Mouse (Mus musculus) regulatory T cell (primary cell): ENCODE results near the gene Ly9.

Experiments
- in situ Hi-C: fragments of 300-600 bp; cut with MboI, MseI; formaldehyde crosslinking; loops from one replicate; pipeline ENCODE4 v1.15.1; 2025; ENCODE audit warnings: high pct_unique_total_duplicates

Ly9 gene

DNA sequence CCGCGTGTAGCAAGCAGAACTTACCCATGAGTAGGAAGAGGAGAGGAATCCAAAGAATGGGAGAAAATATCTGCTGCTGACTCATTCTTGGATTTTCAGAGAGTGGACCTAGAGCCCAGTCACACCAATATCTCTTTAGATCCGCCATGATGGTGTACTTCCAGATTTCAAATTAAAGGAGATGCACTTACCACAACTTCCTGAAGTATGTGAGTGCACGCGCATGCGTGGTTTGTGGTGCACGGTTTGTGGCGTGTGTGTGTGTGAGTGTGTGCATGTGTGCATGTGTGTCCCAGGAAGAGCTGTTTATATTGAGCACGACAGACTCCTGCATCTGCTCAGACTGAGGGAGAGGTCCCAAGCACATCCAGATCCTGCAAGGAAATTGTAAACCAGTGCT lies at the start of gene Ly9:
TSS of gene Ly9 (minus strand) at position 235 of the 400 bp plus-strand sequence.
- in situ Hi-C loops, result no loop called here

DNA sequence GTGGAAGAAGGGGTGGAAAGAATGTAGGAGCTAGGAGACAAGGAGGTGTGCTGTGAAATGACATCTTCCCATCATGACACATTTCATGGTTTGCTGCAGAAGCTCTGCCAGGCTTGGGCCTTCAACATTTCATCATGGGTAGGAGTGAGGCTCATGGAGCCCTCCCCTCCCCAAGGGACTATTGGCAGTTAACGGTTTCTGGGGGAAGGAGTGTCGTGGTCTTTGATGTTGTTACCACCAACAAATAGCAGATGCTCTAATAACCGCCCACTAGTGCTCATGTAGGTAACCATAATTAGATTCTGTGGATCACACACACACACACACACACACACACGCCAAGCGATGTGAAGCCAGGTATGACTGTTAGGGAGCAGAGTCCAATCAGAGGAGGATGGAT lies 45.5 kb upstream of the Ly9 start, which contains the start of gene Slamf7:
TSS of gene Slamf7 (minus strand) at position 302 of the 400 bp plus-strand sequence.
- in situ Hi-C loops, result no loop called here

DNA sequence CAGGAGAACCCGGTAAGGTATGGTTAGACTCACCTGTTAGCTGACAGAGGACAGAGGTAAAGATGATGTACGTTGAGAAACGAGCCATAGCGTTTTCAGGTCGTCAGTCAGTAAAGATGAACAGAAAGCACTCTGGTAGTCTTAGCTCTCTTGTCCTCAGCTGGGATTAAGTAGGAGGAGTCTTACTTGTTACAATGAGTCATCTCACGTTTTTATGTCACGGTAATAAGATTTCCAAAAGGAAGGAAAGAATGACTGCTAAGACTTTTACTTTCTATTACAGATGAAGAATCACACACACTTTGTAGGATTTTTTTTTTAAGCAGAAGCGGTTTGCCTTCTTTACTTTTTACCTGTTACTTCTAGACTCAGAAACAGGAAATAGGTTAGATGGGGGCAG lies 41.6 kb upstream of the Ly9 start:
- in situ Hi-C loops, result no loop called here

DNA sequence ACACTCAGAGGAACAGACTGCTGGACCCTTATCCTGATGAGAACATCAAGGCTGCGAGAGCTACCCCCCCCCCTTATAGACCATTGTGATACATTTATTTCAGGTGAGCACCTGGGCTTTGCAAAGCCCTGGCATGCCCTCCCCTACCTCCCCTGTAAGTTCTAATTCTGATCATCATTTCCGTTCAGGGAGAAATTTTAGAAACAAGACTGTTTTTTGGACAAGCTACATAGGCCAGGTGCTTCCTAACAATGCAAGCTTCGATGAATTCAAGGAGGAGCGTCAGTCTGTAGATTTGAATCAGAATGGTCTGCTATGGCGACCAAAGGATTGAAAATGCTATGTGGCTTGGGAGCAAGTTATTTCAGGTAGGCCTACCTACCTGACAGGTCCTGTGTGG lies 40.5 kb upstream of the Ly9 start:
- in situ Hi-C loops, result no loop called here

DNA sequence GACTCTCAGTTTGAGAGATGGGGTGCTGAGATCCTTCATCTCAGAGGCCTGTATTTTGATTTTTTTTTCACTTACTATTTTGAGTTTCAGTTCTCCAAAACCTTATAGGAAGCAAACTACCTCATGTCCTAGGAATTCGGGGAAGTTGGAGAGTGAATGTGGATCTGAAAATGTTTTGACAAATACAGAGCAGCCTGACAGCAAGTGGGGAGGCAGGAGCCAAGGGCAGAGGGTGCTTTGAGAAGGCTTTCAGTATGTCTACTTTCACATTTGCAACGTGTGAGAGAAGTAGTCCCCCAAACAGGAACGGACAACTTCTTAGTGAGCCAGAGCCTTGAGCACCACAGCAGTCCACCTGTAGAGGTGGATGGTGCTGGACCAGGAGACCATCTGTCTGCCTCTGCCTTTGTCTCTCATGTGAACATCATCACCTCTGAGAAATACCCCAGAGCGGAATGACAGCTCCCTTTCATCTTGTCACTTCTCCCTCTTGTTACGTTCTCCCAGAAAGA lies 39.3 kb upstream of the Ly9 start:
- in situ Hi-C loops, result no loop called here

DNA sequence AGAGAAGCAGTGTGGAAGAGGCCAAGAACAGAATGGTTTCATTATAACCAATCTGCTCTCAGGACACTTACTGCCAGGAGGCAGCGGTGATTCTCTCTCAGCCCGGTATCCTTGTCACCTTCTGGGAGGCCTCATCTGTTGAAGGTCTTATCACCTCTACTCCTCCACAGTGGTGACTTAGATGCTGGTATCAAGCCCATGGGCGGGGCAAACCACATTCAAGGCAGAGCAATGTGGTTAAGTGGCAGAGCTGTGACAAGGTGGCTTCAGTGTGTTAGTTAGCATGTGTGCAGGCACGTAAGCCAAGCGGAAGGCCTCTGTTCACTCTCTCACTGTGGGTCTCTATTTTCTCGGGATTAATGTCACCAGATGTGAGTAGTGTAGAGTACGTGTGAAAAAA lies 36.4 kb upstream of the Ly9 start:
- in situ Hi-C loops, result no loop called here

DNA sequence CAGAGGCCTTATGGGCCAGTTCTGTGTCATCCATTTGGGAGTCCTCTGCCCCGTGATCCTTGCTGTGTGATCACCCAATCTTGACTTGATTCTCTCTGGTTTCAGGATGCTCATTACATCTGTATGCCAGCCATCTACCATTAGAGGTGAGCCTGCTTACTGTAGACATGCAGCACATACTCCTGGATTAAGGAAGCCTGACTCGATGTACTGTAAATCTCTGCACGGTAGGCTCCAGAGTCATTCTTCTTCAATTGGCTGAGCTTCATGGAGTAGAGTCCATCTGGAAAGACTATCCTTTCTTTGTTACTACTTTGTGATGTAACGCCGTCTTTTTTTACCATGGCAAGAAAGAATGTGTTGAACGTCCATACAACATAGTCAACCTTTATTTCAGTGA lies 33.6 kb upstream of the Ly9 start:
- in situ Hi-C loops, result no loop called here

DNA sequence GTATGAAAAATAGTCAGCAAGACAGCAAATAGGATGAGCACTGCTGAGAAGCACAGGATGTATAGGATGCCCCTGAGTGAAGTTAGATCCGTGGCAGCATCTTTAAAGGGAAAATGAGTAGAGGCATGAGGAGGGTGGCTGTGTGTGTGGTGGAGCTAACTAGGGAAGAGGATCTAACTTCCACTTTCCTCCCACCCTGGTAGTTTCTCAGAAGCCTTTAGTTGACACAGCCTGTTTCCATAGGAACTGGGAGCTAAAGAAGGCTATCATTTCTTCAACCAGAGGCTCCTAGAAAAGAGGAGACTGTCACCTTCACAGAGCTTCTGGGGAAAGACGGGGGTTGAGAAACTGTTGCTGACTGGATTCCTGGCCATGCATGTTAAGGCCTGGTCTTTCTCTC lies 31.5 kb upstream of the Ly9 start:
- in situ Hi-C loops, result no loop called here

DNA sequence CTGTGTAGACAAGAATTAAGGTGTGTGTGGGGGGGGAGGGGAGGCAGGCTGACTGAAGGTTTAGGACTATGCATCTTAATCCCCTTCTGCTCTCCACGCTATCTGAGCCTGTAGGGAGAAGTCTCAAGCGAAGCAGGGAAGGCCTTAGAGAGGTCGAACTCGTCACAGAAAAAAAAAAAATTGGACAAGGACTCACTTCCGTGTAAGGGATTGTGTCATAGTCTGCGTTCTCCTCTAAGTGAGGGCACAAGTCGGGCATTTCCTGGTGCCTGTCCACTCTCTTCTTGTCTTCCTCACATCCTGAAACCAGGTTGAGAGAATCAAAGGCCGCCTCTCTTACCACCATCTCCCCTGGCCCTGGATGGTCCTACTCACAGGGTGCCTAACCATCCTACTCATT lies 29.9 kb upstream of the Ly9 start:
- in situ Hi-C loops, result no loop called here

DNA sequence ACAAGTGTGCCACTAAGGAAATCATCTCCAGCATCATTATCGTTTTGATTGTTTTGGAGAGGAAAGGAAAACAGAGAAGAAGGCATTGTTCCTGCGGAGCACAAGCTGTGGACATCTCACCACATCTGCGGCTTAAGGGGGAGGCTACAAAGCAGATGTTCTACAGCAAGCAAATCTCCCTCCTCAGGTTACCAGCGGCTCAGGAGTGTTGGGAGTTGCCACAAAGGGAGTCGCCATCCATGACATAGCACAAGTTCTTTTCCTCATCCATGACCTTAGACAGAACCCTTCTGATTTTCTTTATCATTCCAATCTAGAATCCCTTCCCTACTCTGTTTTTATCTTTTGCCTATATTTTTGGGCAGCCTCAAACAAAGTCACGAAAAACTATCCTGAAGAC lies 28.5 kb upstream of the Ly9 start:
- in situ Hi-C loops, result no loop called here

DNA sequence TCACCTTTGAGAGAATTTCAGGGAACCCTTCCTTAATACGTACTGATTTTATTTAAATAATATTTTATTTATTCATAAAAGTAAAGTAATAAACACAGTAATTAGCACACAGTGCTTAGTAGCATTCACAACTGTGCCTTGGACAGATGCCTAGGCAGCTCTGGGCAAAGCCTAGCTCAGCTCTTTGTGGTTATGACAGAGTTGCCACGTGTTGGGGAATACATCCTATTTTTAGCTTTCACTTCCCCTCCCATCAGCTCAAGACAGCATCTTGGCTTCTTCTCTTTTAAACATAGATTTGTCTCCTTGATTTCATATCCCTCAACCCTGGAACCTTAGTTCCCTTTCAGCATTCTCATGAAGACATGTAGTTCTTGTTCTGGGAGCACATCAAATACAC lies 24.2 kb upstream of the Ly9 start:
- in situ Hi-C loops, result no loop called here

DNA sequence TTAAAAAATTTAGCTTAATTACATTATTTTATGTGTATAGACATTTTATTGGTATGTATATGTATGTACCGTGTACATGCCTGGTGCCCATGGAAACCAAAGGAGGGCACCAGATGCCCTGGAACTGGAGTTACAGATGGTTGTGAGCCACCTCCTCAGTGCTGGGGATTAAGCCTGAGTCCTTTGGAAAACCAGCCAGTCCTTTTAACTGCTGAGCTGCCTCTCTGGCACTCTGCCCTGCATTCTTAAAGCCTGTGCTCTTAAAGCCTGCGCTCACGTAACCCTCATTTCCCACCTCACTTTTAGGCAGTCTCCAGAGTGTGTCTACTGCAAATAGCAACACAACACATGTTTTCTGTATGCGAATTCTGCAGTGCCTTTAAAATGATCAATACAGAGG lies 23.7 kb upstream of the Ly9 start:
- in situ Hi-C loops, result no loop called here

DNA sequence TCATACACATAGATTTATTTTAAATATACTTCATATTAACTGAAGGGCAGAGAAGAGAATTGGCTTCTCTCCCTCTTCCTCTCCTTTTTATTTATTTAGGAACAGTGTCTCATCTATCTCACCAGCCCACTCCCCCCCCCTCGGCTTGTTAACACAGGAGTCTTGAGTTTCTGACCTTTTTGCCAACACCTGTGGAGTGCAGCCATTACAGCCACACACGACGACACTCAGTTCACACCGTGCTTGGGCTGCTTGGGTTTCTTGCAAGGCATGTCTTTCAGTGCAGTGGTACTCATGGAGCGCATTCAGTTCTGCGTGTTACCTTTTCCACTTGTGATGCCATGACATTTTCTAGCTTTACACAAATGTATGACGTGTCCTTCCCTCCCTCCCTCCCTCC lies 22.8 kb upstream of the Ly9 start:
- in situ Hi-C loops, result no loop called here

DNA sequence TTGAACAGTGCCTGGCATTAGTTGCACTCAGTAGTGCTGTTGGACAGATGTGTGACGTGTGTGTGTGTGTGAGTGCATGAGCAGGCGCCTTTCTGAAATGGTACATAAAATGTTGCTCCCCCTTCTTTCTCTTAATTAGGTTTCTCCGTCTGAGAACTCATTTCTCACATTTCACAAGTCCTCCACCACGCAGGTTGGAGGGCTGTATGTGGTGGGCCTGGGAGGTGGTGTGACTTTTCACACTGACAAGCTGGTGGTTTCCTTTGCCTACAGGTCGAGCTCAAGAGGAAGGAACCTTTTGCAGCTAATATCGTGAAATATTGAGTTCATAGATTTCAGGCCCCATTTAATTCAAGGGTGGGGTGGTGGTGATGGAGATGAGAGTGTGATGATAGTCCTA lies 22.0 kb upstream of the Ly9 start:
- in situ Hi-C loops, result no loop called here

DNA sequence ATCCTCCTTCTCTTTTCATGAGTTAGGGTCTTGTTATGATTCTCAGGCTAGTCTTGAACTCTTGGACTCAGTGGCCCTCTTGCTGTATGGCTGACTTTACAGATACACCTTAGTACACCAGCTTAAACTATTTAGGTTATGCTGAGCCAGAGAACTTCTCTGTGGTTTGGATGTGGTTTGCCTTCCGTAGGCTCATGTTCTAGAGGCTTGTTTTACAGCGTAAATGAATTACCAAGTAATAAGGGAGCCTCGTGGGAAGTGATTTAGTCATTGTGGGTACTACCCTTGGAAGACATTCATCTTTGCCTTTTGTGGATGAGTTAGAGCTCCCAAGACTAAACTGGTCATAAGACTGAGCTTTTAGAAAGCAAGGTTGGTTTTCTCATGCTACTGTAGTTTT lies 20.6 kb upstream of the Ly9 start:
- in situ Hi-C loops, result no loop called here

DNA sequence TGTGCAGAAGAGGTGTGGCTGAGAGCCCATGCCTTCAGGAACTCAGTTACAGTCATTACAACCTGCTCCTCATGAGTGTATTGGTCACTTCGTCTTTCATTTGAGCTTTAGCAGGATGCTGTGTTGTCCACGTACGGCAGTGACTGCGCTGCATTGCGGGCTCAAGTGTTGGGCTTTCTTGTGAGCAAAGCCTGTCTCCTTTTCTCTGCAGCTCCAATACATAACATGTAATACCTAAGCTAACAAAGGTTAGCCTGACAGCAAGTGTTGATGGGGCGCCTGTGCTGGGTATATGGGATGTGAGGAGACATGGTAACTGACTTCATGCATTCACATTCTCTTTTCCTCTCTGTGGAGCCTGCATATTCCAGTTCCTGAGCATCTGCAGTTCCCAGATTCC lies 12.9 kb upstream of the Ly9 start:
- in situ Hi-C loops, result loop anchor here (5.0 kb wide), 1 partner anchor 77 kb away; no protein-coding TSS in a partner anchor

DNA sequence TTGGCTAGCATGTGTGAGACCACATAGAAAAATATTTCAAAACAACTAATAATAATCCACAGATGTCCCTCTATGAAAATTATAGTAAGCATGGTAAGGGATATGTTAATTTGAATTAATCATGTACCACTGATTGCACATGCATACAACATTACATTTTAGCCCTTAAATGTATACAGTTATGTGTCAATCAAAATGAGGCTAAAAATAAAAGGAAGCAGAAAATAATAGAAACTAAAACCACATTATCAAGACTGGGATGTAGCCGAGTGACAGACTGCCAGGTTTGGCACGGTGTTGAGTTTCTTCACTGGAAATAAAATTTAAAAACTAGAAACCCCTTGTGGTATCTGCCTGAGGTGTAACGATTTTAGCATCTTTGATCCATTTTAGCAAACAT lies 12.4 kb upstream of the Ly9 start:
- in situ Hi-C loops, result loop anchor here (5.0 kb wide), 1 partner anchor 78 kb away; no protein-coding TSS in a partner anchor

DNA sequence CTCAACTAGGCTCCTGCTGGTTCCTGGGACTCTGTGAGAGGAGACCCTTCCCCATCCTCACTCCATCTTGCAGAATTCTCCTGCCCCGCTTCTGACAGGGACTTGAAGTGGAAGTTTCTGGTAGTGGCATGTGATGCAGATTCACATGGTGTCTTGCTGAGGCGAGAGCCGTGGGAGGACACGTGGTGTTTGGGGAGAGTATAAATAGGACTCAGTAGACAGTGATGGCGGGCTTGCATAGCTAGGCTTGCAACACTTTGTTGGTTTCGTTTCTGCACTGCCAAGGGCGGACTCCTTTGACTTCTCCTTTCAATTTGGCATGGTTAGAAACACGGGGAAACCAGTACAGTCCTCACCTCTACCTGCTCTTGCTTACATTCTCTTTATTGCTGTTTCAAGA lies 11.8 kb upstream of the Ly9 start:
- in situ Hi-C loops, result no loop called here

DNA sequence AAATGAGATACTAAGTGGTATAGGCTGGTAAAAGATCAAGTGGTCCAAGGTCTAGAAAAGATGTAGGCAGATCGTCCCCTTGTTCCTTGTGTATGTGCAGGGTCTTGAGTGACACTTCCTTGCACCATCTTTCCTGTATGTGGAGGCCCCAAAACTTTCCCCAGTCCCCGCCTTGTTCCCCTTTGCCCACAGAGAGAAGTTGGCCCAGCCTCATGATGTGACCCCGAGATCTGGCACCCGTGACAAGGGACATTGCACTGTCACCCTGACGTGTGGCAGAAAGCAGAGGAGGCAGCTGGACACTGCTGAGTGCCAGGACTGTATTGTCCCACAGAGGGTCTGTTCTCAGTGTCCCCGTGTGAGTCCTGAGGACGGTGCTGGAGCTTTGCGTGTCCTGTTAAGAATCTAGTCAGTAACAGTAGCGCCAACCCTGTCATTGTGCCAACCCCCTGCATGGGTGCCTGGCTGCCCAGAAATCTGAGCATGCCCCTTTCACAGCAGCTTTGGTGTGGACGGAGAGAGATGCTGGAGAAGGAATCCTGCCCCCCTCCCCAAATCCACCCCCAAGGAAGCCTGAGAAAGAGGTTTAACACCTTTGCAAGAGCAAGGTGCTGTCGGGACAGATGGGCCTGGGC lies 9.8 kb upstream of the Ly9 start:
- in situ Hi-C loops, result no loop called here

DNA sequence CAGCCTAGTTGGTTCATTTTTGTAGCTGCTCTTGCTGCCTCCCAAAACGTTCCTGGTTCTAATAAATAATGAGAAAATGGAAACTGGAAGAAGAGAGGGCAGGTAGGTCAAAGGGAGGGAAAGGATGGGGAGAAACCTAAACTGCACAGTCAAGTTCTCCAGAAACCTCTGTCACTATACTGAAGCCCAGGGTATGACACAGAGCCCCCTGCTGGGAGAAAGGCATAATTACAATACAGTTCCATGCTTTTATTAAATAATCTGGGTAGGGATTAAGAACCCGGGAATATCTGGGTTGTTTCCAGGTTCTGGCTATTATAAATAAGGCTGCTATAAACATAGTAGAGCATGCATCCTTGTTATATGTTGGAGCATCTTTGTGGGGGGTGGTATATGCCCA lies 6.8 kb upstream of the Ly9 start:
- in situ Hi-C loops, result no loop called here

DNA sequence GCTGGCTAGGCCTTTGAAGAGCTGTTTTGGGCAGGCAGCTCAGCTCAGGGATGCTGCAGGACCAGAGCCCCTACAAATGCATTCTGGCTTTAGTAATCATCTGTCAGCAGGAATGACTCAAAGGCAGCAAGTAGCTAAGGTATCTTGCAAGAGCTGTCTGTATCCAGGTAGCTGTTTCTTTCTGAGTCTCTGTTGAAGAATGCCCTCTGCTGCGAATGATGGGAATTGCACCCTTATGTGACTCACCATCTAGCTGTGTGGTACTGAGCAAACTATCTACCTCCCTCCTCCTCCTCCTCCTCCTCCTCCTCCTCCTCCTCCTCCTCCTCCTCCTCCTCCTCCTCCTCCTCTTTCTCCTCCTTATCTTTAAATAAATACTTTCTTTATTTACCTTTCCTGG lies 3.6 kb upstream of the Ly9 start:
- in situ Hi-C loops, result no loop called here

DNA sequence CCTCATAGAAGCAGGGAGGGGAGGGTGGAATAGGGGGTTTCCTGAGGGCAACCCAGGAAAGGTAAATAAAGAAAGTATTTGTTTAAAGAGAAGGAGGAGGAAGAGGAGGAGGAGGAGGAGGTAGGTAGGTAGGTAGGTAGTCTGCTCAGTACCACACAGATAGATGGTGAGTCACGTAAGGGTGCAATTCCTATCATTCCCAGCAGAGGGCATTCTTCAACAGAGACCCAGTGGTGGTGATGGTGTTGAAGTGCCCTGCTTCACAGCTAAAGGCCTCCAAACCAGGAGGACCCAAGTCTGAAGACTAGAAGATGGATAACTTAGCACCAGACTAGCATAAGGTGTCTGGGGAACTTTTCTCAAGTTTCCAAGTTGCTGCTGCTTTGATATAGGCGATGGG lies 2.8 kb upstream of the Ly9 start:
- in situ Hi-C loops, result no loop called here

DNA sequence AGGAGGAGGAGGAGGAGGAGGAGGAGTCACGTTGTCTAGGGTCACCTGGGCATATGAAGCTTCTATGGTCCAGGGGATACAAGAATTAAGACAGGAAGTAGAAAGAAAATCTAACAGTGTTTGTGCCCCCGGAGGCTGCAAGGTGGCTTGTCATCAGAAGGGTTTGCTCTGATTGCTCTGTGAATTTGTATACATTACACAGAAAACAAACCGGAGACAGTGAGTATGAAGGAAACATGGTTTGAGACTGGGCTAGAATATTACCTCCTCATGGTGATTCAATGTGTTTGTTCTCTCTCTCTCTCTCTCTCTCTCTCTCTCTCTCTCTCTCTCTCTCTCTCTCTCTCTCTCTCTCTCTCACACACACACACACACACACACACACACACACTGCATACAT lies 554 bp downstream of the Ly9 start:
- in situ Hi-C loops, result no loop called here

DNA sequence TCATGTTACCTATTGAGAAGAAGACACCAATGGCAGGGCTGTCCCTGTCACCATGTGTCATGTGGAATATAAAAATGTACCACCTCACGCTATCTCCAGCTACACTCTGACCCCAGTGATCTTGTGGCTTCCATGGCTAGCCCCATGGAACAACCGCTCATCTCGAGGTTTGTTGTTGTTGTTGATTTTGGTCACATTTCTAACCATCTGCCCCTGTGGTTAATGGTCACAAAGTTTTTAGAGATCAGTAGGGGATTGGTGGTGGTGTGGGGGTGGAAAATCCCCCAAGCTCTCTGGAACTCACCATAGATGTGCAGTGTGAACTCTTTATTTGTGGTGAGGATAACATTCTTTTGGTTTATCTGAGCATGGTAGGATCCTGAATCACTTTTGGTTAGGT lies 2.5 kb downstream of the Ly9 start:
- in situ Hi-C loops, result no loop called here
